Mouse (Mus musculus) ZHBTc4 (cell line): ENCODE measurements around the gene Atp5s.
A peak's percentile ranks its signal among the peaks of the same experiment; 100 is the strongest.

Experiments
- DNase-seq: peaks from one replicate; pipeline ENCODE4 v3.0.0-alpha.2; 2011; ENCODE audit warnings: low read depth, low spot score

Atp5s gene

DNA sequence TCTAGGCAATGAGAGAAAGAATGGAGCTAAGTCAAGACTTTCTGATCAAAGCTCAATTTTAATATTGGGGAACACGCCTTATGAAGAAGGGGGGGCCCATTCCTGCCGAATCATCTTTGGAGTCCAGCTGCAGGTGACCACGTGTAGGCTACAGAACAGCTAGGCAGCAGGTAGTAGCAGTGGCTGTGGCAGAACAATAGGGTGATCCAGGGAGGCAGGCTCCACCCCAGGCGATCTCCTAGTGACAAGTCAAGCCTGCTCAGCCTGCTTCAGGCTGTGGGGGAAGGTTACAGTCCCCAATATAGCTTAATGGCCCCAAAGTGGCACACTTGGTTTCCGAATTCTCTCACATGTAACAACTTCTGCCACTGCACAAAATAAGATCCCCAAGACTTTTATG lies 7.5 kb downstream of the Atp5s start:
- peak; percentile 26 for DNase-seq

DNA sequence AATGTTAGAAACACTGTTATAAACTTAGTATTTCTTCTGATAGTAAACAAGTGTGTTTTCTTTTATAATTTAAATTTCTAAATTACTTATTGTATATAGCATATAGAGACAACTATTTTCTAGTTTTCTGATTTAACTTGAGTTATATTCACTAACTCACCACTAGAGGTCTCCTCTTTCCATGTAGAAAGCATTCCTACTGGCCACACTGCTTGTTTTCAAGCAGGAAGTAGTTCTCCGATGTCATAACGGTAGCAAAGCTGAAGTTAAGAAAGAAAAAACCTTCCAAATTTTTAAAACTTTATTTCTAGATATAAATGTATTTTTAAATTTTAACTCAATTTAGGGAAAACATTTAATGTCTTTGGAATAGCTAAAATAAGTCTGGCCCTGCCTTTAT lies 8.8 kb downstream of the Atp5s start:
- DNase-seq = peak; percentile 61

DNA sequence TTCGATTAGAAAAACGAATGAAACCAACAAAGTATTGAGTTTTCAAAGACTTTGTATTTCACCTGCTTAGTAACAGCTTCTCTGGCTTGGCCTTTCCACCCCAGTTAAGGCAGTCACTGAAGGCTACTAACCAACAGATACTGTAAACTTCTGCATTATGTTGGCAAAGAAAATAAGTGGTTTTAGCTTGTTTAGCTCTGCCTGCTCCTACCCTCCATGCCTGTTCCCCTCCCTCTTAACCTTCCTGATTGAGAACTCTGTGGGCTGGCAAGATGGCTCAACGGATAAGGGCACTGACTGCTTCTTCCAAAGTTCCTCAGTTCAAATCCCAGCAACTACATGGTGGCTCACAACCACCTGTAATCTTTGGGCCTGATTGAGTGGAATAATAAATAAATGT lies 9.2 kb downstream of the Atp5s start:
- no peak for DNase-seq

DNA sequence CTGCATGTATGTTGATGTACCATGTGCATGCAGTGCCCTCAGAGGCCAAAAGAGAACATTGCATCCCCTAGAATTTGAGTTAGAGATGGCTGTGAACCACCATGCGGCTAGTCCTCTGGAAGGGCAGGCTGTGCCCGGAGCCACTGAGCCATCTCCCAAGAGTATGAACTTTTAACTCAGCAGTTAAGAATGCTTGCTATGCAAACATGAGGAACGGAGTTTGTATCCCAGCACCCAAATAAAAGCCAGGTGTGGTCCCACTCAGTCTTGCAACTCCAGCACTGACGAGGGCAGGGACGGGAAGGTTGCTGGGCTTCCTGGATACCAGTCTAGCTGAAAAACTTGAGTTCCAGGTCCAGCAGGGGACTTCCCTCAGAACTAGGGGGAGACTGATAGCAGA lies 17.2 kb downstream of the Atp5s start:
- no peak for DNase-seq

DNA sequence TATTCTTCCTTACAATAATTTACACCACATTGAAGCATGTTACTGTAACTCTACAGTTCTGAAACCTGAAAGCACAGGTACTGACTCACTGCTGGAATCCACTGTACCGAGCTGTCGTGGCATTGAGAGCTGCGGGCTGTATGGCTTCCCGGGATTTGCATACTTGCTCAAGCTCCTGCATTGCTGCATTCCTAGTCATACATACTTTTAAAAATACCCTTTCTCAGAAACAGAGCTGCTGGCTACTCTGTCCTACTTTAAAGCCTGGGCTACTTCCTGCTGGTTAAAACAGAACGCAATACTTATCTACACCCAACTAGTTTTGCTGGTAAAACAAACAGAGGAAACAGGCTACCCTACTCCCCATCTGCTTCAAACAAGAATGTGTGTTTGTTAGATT lies 19.4 kb downstream of the Atp5s start:
- DNase-seq = no peak

DNA sequence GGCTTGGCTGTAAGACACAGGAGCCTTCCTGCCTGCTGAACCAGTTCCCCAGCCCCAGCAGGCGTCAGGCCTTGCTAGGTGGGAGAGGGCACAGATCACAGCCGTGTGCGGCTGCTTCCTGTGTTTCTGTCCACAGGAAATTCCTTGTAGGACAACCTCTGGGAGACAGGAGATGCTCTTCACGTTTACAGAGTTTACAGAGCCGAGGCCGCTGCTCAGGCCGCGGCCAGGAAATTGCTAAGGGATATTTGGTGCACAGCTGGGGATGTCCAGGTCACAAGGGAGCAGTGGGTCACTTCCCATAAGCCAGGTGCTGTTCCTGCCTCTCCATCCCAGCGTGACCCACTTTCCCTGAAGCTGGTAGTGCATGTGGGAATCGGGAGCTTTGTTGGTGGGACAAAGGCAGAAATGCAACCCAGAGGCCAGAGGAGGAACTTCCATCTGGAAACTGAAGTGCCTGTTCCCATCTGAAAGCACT lies 27.2 kb downstream of the Atp5s start:
- peak; percentile 71 for DNase-seq

DNA sequence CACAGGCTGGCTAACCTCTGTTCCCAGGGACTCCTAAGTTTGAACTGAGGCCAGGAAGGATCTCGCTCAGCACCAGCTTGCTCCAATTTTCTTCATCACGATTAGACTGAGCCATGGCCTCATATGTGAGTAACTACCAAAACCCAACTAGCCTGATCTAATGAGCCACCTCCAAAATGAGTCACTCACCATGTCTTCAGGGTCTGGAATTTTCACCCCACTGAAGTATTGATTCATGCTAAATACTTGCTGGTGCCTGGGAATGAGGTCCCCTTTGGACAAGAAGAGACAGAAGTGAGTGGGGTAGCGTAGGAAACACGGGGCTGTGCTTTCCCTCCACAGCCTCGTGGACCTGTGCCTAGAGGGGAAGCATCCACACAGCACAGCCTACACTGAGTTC lies 29.2 kb downstream of the Atp5s start:
- no peak for DNase-seq

DNA sequence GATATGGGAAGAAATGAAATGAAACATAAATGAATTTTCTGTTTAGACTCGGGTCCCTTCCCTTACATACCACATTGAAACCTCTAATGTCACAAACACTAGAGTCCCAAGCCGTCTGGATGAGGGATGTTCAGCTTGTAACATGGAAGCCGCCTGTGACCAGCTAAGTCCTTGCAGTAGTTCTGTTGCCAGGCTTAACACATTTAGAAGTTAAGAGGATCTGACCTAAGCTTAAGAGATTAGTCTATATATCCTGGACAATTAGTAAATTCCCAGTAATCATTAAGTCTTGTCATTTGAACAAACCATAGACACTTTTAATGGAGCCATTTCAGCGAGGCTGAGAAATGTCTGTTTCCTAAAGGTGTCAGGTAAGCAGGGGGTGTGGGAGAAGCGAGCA lies 31.3 kb downstream of the Atp5s start:
- DNase-seq = no peak

DNA sequence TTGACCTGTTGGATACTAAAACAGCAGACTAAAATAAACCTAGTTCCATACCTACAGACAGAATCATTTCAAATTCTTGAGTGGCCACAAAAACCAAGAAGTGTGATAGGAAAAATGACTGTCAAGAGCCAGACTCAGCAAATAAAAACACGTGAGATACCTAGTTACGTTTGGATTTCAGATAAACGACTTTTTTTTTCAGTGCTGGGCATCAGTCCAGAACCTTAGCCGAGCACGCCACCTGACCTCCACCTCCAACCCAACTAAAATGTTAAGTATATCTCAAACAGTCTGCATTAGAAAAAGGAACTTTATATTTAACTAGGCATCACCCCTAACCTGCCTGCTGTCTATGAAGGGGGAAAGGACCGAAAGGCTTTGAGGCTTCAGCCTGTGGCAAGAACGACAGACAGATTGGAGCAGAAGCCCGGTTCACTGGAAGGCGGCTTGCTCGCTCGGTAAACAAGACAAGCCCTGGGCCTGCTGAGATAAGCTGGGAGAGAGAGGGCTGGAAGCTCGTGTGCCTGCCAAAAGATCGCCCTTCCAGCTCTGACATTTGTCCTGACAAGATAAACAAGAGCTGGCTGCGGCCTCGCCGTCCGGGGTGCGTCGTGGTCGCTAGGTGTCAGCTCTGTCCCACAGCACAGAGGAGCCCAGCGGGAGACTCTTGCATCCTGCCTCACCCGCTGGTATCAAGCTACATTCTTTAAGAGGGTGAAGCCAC lies 32.8 kb downstream of the Atp5s start:
- DNase-seq = peak; percentile 92

DNA sequence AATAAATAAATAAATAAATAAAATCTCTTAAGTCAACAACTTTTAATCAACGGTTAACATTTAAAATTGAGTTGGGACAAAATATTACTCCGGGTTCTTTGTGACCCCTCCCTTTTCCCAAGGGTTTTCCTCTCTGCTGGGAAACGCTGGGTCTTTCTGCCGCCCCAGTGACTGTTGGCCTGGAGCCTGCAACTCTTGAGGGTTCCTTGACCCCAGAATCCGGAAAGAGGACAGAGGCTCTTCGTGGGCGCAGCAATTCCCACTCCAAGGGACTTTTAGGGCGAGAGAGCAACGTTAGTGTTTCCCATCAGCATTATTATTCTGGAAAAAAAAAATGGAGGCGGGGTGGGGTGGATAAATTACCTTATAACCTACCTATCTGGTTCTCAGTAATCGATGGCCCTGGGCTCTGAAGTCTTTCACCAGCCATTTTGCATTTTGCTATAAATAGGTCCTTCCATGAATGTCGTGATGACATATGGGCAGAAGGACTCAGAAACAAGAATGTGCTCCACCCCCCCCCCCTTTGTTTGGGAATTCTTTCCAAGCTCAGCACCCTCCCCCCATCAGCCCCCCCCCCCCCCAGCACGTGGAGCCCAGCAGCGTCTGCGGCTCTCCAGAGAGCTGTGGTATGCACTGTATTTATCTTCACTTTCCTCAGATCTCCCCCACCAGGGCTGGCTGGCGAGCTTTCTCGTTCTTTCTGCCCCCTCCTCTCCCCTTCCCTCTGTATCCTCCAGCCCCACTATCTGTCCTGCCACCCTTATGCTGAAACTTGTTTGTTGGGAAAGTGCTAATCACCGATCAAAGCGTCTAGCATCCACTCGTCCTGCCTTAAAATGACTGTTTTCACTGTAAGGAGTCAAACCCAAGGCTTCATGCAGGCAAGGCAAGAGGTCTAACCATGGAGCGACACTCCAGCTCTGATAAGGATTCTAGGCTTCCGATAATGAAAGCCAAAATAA lies 33.8 kb downstream of the Atp5s start:
- peak; percentile 33 for DNase-seq

DNA sequence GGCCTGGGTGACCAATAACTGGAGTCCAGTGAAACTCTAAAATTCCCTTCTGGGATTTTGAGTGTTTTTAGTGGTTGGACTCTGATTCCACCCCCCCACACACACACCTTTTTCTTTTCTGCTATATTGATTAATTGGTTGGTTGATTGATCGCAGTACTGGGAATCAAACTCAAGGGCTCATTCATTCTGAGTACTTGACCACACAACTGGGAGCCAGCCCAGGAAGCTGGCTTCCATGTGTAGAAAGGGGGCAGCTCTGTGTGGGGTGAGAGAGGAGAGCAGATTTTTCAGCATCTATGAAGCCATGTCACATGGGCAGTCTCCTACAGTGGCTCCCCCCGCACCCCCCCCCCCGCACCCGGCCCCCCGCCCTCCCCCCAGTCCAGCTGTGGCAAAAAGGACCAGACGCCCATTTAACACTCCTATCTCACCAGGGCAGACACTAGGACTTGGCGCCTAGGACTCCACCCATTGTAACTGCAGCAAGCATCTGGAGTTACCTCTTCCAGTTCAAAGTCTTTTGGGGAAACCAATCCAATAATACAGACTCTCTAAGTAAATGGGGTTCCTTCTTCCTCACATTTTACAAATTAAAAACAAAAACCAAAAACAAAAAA lies 34.6 kb downstream of the Atp5s start:
- no peak for DNase-seq

DNA sequence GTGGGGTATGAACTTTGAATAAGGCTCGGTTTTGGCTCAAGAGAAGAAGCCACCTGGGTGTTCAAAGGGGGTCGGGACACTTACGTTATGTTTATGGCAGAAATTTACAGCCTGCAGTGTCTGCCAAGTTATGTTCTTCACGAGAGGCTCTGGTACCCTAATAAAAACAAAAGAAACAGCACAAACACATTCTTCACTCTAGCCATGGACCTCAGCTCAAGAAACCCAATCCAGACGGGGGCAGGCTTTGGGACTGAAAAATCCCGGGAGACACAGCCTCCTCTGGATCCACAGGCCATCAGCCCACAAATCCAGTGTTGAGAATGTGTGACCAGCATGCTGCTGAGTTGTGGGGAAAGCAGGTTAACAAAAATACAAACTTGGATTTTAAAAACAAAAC lies 35.3 kb downstream of the Atp5s start:
- DNase-seq = no peak

DNA sequence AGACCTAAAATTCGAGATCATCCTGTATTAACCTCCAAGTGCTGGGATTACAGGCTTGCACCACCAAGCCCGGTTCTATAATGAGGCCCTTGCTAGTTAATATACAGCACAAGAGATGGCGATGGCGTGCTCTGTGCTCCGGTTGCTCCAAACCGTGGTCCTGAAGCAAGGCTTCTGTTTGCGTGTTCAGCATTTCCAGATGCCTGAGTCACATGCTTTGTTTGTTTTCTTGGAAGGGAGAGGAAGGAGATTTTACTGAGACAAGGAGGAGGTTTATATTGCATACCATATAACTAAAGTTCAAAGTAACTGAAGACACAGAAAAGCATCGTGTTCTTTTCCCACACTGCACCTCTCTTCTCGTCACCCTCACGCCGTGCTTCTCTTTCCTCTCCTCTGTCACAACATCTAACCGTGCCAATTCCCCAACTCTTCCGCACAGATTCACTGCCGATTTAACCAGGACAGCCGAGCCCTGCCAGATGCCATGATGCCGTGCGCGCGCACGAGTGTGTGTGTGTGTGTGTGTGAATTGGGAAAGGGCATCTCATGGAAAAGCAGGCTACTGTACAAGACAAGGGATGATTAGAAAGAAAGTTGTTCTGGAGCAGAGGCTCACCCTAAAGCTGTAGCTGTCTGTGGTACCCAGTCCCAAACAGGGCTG lies 36.1 kb downstream of the Atp5s start:
- DNase-seq = peak; percentile 31

DNA sequence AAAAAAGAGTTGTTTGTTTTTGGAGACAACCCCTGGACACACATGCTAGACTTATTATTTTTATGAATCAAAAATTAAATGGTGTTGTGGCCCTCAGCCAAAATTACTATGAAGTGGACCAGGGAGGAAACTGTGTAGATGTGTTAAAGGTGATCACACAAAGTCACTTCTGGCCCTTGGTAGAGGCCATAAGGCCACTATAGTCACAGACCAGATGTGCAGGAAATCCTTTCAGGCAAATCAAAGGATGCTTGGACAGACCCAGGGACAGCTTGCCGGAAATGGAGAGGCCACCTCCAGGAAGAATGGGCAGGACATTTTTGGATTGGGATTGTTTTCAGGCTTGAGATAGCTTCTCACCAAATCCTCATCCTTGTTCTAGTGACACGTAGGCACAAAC lies 36.9 kb downstream of the Atp5s start:
- DNase-seq = no peak

DNA sequence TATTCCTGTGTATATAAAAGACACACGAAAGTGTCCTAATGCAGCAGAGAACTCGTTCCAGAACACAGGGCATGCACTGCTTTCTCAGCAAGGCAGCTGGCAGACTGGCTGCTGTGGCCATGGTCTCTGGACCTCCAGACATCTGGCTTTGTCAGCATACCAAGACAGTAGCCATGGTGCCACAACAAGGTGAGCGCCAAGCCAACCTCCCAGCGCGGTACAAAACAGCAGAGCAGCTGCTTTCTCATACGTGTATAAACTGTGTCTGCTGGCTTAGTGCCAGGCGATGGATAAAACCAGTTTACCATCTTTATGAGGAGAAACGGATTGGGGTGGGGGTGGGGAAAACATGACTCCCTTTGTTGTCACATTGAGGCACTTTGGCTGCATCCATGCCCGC lies 40.8 kb downstream of the Atp5s start:
- DNase-seq = no peak

DNA sequence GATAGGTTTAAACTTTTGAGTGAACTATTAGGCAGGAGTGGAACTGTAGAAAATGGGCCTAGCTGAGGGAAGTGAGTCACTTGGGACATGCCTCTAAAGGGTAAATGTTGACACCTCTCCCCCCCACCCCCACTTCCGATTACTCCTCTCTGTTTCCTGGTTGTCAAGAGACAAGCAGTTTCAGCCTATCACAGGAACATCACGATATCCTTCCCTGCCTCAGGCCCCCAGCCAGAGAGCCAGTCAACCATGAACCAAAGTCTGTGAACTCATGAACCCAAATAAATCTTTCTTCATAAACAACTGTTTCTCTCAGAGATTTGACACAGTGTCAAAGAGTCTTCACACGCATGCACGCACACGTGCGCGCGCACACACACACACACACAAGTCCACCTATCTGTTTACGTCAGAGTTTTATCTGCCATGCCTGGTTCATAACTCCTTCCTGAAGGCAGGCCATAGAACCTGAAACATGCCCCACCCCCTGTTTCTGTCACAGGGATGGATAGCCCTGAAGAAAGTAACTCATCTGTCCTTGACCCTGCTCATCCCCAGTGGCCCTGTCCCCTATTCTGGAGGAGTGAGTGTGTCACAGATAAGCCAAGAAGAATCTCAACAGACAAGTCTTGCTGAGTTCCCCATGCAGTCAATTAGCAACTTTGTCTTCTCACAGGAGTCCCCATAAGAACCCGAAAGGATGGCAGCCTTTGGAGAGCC lies 41.6 kb downstream of the Atp5s start:
- DNase-seq = no peak

DNA sequence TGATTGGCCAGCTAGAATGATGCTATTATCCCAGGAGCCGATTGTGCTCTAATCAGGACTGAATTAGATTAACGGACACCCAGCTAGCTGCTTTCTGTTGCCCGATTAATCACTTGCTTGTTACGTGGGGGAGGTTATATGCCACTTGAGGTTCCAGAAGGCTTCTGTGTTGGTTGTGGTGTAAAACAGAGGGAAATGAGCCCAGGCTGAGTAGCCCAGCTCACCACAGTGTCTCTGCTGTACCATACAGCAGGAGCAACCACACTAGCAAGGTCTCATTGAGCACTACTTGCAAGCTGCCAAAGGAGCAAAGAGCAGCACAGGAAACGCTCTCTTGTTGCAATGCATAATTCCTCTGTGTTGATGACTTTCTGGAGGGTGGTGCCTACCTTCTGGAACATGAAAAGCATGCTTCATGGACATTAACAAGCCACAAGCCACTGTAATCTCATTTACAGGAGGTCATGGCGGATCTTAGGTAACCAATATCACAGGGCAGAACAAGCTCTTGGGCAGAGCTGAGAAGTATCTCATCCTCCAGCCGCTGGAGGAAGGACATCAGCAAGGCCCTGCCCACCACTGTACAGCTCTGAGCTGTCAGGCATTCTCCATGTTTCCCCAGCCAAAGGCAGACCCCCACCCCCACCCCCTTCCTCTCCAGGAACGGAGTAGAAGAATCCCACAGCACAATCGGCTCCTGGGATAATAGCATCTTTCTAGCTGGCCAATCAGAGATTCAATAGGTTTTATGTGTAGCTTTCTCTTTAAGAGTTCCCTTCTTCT lies 42.9 kb downstream of the Atp5s start:
- no peak for DNase-seq

DNA sequence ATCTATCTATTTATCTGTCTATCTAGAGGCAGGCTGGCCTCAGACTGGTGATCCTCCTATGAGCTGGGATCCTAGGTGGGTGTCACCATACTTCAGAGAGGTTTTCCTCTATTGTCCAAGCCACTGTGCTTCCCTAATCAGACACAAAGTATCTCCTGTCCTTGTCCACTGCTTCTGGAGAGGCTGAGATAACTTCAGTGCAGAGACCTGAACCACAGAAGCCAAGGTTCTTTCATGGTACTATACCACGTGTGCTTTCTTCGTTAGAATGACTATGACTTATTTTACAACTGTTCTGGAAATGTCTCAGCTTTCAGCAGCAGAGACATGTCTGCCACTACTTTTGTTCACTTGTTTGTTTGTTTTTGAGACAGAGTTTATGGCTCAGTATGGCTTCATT lies 44.1 kb downstream of the Atp5s start:
- no peak for DNase-seq

DNA sequence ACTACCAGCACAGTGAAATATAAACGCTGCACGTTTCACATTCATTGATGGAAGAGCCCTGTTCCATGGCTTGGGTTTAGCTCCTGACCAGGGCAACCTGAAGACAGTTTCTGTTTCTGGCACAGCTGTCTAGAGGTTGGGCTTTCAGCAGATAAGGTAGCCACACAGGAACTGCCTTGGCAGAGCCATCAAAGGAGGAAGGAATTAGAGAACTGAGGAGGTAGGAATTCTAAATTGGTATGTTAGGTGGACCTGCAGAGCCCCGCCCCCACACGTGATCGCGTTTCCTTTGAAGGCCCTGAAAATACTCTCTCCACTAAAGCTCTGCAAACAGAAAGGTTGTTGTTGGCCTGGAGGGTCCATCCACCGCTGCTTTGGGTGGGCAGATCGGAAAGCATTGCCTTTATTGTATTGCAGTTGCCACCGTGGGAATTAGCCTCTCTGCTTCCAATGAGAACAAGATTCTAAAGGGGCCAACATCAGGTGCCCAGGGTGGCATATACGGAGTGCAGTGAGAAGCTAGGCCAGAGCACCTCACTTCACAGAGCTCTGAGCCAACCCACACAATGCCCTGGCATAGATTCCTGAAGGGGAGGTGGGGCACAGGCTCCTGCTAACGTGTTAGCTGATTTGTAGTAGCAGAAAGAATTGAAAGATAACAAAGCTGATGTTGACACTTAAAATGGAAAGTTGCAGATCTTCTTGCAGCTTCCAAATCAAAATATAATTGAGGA lies 52.0 kb downstream of the Atp5s start:
- no peak for DNase-seq

DNA sequence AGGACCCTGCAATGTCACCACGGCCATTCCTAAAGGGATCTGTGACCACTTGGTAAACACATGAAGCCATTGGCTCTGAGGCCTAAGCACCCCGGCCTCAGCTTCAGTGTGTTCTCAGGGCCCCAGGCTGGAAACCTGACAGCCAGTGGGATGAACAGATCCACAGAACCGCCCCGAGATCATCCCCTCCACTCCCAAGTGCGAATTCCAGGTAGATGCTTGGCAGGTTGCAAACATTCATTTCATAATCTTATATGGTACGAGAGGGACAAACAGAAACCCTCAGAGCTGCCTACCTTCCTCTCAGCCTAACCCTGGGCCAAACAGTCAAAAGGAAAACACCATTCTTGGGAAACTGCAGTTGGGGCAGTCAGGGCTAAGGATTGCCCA lies 52.6 kb downstream of the Atp5s start:
- no peak for DNase-seq
